Mouse (Mus musculus): ENCODE results near the gene Fbxo24.

DNA sequence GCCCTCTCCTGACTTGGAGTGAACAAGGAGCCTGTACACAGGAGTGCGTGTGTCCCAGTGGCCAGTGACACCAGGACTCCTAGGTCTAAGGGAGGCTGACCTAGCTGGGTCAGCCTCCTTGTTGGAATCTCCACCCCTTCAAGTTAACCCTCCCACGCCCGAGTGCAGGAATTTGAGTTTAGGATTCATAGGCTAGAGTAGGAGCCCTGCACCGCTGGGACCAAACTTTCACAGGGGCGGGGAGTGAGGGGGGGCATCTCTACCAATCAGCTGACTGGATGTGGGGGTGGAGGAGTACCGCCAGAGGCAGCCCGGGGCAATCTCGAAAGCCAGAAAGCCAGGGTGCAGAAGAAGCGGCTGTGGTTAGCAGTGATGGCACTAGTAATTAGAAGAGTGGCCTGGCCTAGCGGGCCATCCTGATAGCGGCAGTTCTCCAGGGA is 16.9 kb upstream of the Fbxo24 start, which contains the start of gene Irs3:
- TF ChIP-seq CTCF (IDR thresholded peaks at IDR 0.05; ENCODE audit: low read depth, low read length) = no peak
- no peak for TF ChIP-seq POLR2A (IDR thresholded peaks at IDR 0.05; ENCODE audit: borderline replicate concordance, low read depth, low read length)

All from bone marrow macrophage, adult 2 months (primary cell).